Mouse (Mus musculus) cortical plate, adult 2 months (tissue): ENCODE results near the gene Bmp7.

Experiments
- CTCF ChIP-seq: fragments of 200-500 bp; IDR thresholded peaks from 2 replicates; pipeline ENCODE4 v1.5.1; 2011; ENCODE audit warnings: mild to moderate bottlenecking, control low read depth, low read length; ENCODE audit not compliant: insufficient read depth; ENCODE audit errors: extremely low read depth
- POLR2A ChIP-seq: fragments of 200-500 bp; IDR thresholded peaks from 2 replicates; pipeline ENCODE4 v1.6.1; 2011; ENCODE audit warnings: mild to moderate bottlenecking, low read length, control low read depth; ENCODE audit not compliant: insufficient read depth; ENCODE audit errors: extremely low read depth

DNA sequence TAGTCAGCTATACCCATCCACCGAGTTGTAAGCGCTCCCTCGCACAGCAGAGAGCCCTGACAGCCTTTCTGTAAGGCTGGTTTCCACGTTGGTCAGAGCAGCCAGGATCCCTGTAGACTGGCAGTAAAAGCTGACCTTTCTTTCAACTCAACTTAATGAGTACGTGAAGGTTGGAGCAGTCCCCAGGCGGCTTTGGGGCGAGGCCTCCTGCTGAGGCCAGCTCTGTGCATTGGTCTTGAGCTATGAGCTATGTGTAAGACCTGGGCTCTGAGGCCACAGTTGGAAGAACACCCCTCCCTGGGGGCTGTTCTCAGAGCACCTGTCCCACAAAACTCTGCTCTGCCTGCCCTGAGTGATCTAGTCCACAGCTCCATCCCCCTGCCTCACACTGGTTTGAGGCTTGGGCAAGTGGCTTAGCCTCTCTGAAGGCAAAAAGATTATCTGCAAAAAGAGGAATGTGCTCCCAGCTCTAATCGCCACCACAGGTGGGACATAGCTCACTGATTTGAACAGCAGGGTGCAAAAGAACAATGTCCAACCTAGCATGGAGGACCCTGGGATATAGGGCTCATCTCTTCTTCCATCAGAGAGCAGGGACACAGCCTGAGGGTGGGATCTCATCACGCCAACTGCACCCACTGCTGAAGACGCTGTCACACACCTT, 100.7 kb downstream of the Bmp7 start:
- TF ChIP-seq CTCF, result no peak
- TF ChIP-seq POLR2A, result no peak
